Mouse (Mus musculus): ENCODE results near the gene Spcs2. TPM values are rescaled to one million over a fixed set of nuclear protein-coding genes. Genes with fewer than 3 reads are reported as not detected.

Spcs2 gene
- polyA plus RNA-seq, 1 experiment from 2014 or later = 340 TPM

- Histone ChIP-seq H3K27me3 (ENCODE audit: insufficient read depth, low read length) (no peaks in the 10 kb centered on the region), H3K27ac (no peak overlapping the region), H3K4me1 (replicated peaks; ENCODE audit: insufficient read depth, low read length) (no peaks in the 10 kb centered on the region), H3K4me3 (replicated peaks; ENCODE audit: low read depth, low read length) (no peak overlapping the region), H3K4me2 (ENCODE audit: low read length) (no peak overlapping the region), H3K9me3 (replicated peaks; ENCODE audit: low read length) (no peaks in the 10 kb centered on the region), H3K36me3 (ENCODE audit: insufficient read depth, low read length) (no peaks in the 10 kb centered on the region), H3K9ac (ENCODE audit: low read depth, low read length) (no peak overlapping the region)
- ATAC-seq (replicated peaks; ENCODE audit: low FRiP score, low read depth) (no peak), DNase-seq (ENCODE audit: low spot score) (no peak)
- TF ChIP-seq CTCF (IDR thresholded peaks at IDR 0.05; ENCODE audit: low read depth) = no peak
- WGBS = 55% methylated on average over 4 of the region's 4 CpGs
These were observed 38.9 kb upstream of the Spcs2 start for GRCm38 (mm10) chr7:99902208-99902607.

GRCm38 (mm10) chr7:99896905-99897304 lies 33.6 kb upstream of the Spcs2 start:
- no peak overlapping the region for H3K4me3 ChIP-seq (replicated peaks; ENCODE audit: low read depth, low read length)
- DNase-seq (ENCODE audit: low spot score) (no peak), ATAC-seq (replicated peaks; ENCODE audit: low FRiP score, low read depth) (no peak)
- H3K4me2 ChIP-seq (ENCODE audit: low read length) = no peak overlapping the region
- no peak overlapping the region for H3K9ac ChIP-seq (ENCODE audit: low read depth, low read length)
- 88% methylated on average over 4 of the region's 4 CpGs for WGBS
- no peak overlapping the region for H3K27ac ChIP-seq
- H3K27me3 ChIP-seq (ENCODE audit: insufficient read depth, low read length) = no peaks in the 10 kb centered on the region
- H3K36me3 ChIP-seq (ENCODE audit: insufficient read depth, low read length) = no peaks in the 10 kb centered on the region
- H3K9me3 ChIP-seq (replicated peaks; ENCODE audit: low read length) = no peaks in the 10 kb centered on the region
- TF ChIP-seq CTCF (IDR thresholded peaks at IDR 0.05; ENCODE audit: low read depth) = no peak
- H3K4me1 ChIP-seq (replicated peaks; ENCODE audit: insufficient read depth, low read length) = no peaks in the 10 kb centered on the region

- H3K9ac ChIP-seq (ENCODE audit: low read depth, low read length) = no peak overlapping the region
- no peak overlapping the region for H3K4me3 ChIP-seq (replicated peaks; ENCODE audit: low read depth, low read length)
- H3K27me3 ChIP-seq (ENCODE audit: insufficient read depth, low read length) = no peaks in the 10 kb centered on the region
- H3K36me3 ChIP-seq (ENCODE audit: insufficient read depth, low read length) = no peaks in the 10 kb centered on the region
- H3K4me1 ChIP-seq (replicated peaks; ENCODE audit: insufficient read depth, low read length) = no peaks in the 10 kb centered on the region
- no peak for TF ChIP-seq CTCF (IDR thresholded peaks at IDR 0.05; ENCODE audit: low read depth)
- 89% methylated on average over 6 of the region's 6 CpGs for WGBS
- ATAC-seq (replicated peaks; ENCODE audit: low FRiP score, low read depth) = no peak
- H3K27ac ChIP-seq = no peak overlapping the region
- no peak overlapping the region for H3K4me2 ChIP-seq (ENCODE audit: low read length)
- DNase-seq (ENCODE audit: low spot score) = no peak
- no peaks in the 10 kb centered on the region for H3K9me3 ChIP-seq (replicated peaks; ENCODE audit: low read length)
These were observed 31.2 kb upstream of the Spcs2 start for GRCm38 (mm10) chr7:99894478-99894877.

GRCm38 (mm10) chr7:99893967-99894366 lies 30.7 kb upstream of the Spcs2 start:
- WGBS = 81% methylated on average over 3 of the region's 3 CpGs
- no peaks in the 10 kb centered on the region for H3K4me1 ChIP-seq (replicated peaks; ENCODE audit: insufficient read depth, low read length)
- no peaks in the 10 kb centered on the region for H3K9me3 ChIP-seq (replicated peaks; ENCODE audit: low read length)
- H3K27ac ChIP-seq = no peak overlapping the region
- no peak overlapping the region for H3K4me3 ChIP-seq (replicated peaks; ENCODE audit: low read depth, low read length)
- H3K36me3 ChIP-seq (ENCODE audit: insufficient read depth, low read length) = no peaks in the 10 kb centered on the region
- no peak overlapping the region for H3K4me2 ChIP-seq (ENCODE audit: low read length)
- DNase-seq (ENCODE audit: low spot score) = no peak
- no peak overlapping the region for H3K9ac ChIP-seq (ENCODE audit: low read depth, low read length)
- no peak for ATAC-seq (replicated peaks; ENCODE audit: low FRiP score, low read depth)
- TF ChIP-seq CTCF (IDR thresholded peaks at IDR 0.05; ENCODE audit: low read depth) = no peak
- H3K27me3 ChIP-seq (ENCODE audit: insufficient read depth, low read length) = no peaks in the 10 kb centered on the region

DNA sequence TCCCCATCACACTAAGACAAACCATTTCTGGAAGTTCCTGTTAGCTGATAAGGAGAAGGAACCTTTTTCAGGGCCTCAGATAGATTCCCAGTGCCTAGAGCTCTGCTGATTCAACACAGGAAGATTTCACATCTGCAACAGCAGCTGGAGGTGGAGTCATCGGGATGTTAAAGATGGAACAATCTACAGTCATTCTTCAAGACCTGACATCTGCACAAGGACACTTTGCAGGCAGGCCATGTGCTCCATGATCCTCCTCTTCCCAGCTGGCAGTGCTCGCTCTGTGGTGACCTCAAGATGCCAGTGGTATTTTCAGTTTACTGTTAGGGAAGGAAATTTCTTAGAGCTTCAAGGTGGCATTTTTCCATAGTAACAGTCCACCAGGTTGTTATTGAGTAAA lies 29.1 kb upstream of the Spcs2 start:
- 75% methylated on average over 2 of the region's 2 CpGs for WGBS
- ATAC-seq (replicated peaks; ENCODE audit: low FRiP score, low read depth) (no peak), DNase-seq (ENCODE audit: low spot score) (no peak)
- H3K27me3 ChIP-seq (ENCODE audit: insufficient read depth, low read length) = no peaks in the 10 kb centered on the region
- H3K27ac ChIP-seq = no peak overlapping the region
- H3K4me1 ChIP-seq (replicated peaks; ENCODE audit: insufficient read depth, low read length) = no peaks in the 10 kb centered on the region
- no peak overlapping the region for H3K4me3 ChIP-seq (replicated peaks; ENCODE audit: low read depth, low read length)
- H3K4me2 ChIP-seq (ENCODE audit: low read length) = no peak overlapping the region
- H3K9me3 ChIP-seq (replicated peaks; ENCODE audit: low read length) = no peaks in the 10 kb centered on the region
- no peak overlapping the region for H3K9ac ChIP-seq (ENCODE audit: low read depth, low read length)
- TF ChIP-seq CTCF (IDR thresholded peaks at IDR 0.05; ENCODE audit: low read depth) = no peak
- no peaks in the 10 kb centered on the region for H3K36me3 ChIP-seq (ENCODE audit: insufficient read depth, low read length)

DNA sequence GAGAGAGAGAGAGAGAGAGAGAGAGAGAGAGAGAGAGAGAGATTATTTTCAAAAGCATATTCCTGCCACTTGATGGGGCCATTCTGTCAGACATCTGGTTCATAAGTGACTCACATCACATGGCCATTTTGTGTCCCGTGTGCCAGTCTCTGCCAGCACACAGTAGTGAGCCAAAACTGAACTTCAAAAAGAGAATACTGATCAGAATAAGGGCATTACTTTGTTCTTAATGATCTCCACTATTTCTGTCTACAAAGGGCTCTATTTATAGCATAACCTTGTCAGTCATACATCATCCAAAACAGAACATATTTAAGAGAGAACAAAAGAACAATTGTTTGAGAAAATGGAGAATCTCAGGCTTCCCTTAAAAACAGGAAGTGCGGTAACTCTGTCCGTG lies 28.2 kb upstream of the Spcs2 start:
- 57% methylated on average over 3 of the region's 3 CpGs for WGBS
- no peak overlapping the region for H3K9ac ChIP-seq (ENCODE audit: low read depth, low read length)
- TF ChIP-seq CTCF (IDR thresholded peaks at IDR 0.05; ENCODE audit: low read depth) = 0 out of 2 replicates have a peak, but pooled peaks have one; percentile 22
- no peak overlapping the region for H3K27ac ChIP-seq
- no peak overlapping the region for H3K4me2 ChIP-seq (ENCODE audit: low read length)
- H3K9me3 ChIP-seq (replicated peaks; ENCODE audit: low read length) = no peaks in the 10 kb centered on the region
- H3K4me3 ChIP-seq (replicated peaks; ENCODE audit: low read depth, low read length) = no peak overlapping the region
- H3K27me3 ChIP-seq (ENCODE audit: insufficient read depth, low read length) = no peaks in the 10 kb centered on the region
- ATAC-seq (replicated peaks; ENCODE audit: low FRiP score, low read depth) (no peak), DNase-seq (ENCODE audit: low spot score) (no peak)
- H3K36me3 ChIP-seq (ENCODE audit: insufficient read depth, low read length) = no peaks in the 10 kb centered on the region
- no peaks in the 10 kb centered on the region for H3K4me1 ChIP-seq (replicated peaks; ENCODE audit: insufficient read depth, low read length)

DNA sequence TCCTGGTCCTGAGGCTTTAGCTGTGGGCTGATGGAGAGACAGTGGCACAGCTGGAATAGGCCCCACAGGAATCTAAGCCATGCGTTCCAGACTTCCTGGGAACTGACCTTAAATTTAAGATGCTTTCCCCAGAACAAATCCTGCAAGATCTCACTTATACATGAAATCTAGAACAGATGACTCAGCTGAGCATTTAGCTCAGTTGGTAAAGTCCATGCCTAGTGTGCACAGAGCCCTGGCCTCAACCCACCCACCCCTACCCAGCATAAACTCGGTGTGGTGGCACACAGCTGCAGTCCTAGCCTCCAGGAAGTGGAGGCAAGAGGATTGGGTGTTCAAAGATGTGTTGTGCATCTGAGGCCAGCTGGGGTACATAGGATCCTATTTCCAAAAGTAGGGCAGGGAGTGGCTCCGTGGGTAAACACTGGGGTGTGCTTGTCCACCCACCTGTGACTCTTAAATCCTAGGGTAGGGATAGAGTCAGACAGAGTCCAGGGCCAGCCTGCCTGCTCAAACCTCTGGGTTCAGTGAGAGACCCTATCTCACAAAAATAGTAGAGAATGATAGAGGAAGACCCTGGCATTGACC lies 27.0 kb upstream of the Spcs2 start:
- TF ChIP-seq CTCF (IDR thresholded peaks at IDR 0.05; ENCODE audit: low read depth) = no peak
- Histone ChIP-seq H3K27me3 (ENCODE audit: insufficient read depth, low read length) (no peaks in the 10 kb centered on the region), H3K27ac (no peak overlapping the region), H3K4me1 (replicated peaks; ENCODE audit: insufficient read depth, low read length) (no peaks in the 10 kb centered on the region), H3K4me3 (replicated peaks; ENCODE audit: low read depth, low read length) (no peak overlapping the region), H3K4me2 (ENCODE audit: low read length) (no peak overlapping the region), H3K36me3 (ENCODE audit: insufficient read depth, low read length) (no peaks in the 10 kb centered on the region), H3K9me3 (replicated peaks; ENCODE audit: low read length) (no peaks in the 10 kb centered on the region), H3K9ac (ENCODE audit: low read depth, low read length) (no peak overlapping the region)
- ATAC-seq (replicated peaks; ENCODE audit: low FRiP score, low read depth) = no peak
- 53% methylated on average over 3 of the region's 3 CpGs for whole genome bisulfite sequencing
- DNase-seq (ENCODE audit: low spot score) = no peak

Measured in kidney, postnatal 0 days (tissue).